Mouse (Mus musculus) liver, embryonic 16.5 days (tissue): ENCODE results near the gene Ptprj. TPM values are rescaled to one million over a fixed set of nuclear protein-coding genes. Genes with fewer than 3 reads are reported as not detected.
"Not testable (repeated sequence)": the region's sequence is repeated elsewhere in the genome, so short reads cannot be mapped to it uniquely, and the experiment has no call there.

Source experiments
- ATAC-seq: fragments of 200-750 bp; cut with Nextera tagmentation; 2 replicates; pipeline ENCODE4 v1.8.0; 2017; ENCODE audit warnings: low read depth, mild to moderate bottlenecking, moderate number of reproducible peaks, moderate library complexity
- H3K27ac ChIP-seq: fragments of 300-500 bp; sonication (generic); 2 replicates; pipeline ENCODE4 v1.5.1; 2014; ENCODE audit warnings: mild to moderate bottlenecking, low read length
- H3K27me3 ChIP-seq: fragments of 300-500 bp; sonication (generic); 2 replicates; pipeline ENCODE4 v1.6.1; 2014; ENCODE audit warnings: low read depth, low read length, mixed read lengths; ENCODE audit not compliant: control insufficient read depth, insufficient read depth
- H3K36me3 ChIP-seq: fragments of 300-500 bp; sonication (generic); 2 replicates; pipeline ENCODE4 v1.6.1; 2014; ENCODE audit warnings: mild to moderate bottlenecking; ENCODE audit not compliant: control insufficient read depth, insufficient read depth
- H3K4me1 ChIP-seq: fragments of 300-500 bp; sonication (generic); 2 replicates; pipeline ENCODE4 v1.6.1; 2014; ENCODE audit warnings: low read depth, low read length, mixed read lengths; ENCODE audit not compliant: control insufficient read depth
- H3K4me2 ChIP-seq: fragments of 300-500 bp; sonication (generic); 2 replicates; pipeline ENCODE4 v1.6.1; 2014; ENCODE audit warnings: low read depth, low read length, mixed read lengths
- H3K4me3 ChIP-seq: fragments of 300-500 bp; sonication (generic); 2 replicates; pipeline ENCODE4 v1.5.1; 2014; ENCODE audit warnings: low read depth, mild to moderate bottlenecking, low read length
- H3K9ac ChIP-seq: fragments of 300-500 bp; sonication (generic); 2 replicates; pipeline ENCODE4 v1.6.1; 2014; ENCODE audit warnings: low read depth, low read length
- H3K9me3 ChIP-seq: fragments of 300-500 bp; sonication (generic); replicated peaks from 2 replicates; pipeline ENCODE4 v1.6.1; 2016; ENCODE audit warnings: low read length; ENCODE audit not compliant: control insufficient read depth
- WGBS: fragments of 180-500 bp; shearing (Covaris S2); extraction: QIAGEN DNeasy Blood & Tissue Kit; methylation state at CpG from one replicate; pipeline ENCODE4 v1.1.7; 2014; ENCODE audit not compliant: insufficient replicate concordance; 5-methylcytosine and 5-hydroxymethylcytosine counted together
- polyA plus RNA-seq: library from polyadenylated mRNA; unstranded; fragments of >200 nt; fragmentation: Nextera tagmentation; extraction: Ambion mirVana; gene quantifications from 2 replicates; pipeline ENCODE4 v1.2.1, GENCODE M21; 2015

Gene Ptprj
- polyA plus RNA-seq, 1 experiment from 2014 or later: 2.1 TPM

DNA sequence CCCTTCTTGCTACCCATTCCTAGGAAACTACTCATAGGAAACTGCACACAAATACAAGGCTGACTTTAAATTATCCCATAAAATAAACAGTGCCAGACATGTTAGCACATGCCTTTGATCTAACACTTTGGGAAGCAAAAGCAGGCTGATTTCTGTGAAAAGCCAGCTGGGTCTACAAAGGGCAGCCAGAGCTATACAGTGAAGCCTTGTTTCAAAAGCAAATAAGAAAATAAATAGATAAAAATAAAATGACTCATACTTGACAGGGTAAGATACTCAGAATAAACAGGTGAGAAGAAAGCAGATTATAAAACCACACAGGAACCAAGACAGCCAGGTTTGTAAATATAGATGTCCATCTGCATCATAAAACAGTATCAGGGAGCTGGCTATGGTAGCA is 118.2 kb downstream of the Ptprj start:
- no peak for ATAC-seq
- Histone ChIP-seq H3K4me2 (no peak overlapping the region), H3K4me3 (no peak overlapping the region), H3K9ac (no peak overlapping the region), H3K27ac (no peak overlapping the region), H3K27me3 (no peaks in the 10 kb centered on the region), H3K36me3 (peaks cover 3% of the 10 kb centered on the region), H3K4me1 (no peaks in the 10 kb centered on the region), H3K9me3 (no peaks in the 10 kb centered on the region)

DNA sequence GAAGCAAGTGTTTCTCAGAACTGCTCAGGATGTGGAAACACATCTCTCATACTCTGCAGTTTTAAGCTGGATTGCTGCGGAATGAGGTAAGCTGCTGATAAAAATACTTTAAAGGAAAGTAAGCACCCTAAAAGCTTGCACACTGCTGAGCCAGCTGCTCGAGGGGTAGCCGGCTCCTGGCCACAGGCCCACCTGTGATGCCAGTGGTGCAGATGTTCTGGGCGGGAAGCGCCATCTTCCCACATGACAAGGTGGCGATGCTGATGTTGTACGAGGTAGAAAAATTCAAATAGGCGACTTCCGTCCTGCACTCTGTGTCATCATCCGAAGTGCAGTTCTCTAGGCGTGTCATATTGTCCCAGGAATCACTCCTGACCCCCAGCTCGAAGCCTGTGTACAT is 122.5 kb downstream of the Ptprj start:
- H3K4me2 ChIP-seq: no peak overlapping the region
- no peaks in the 10 kb centered on the region for H3K4me1 ChIP-seq
- no peaks in the 10 kb centered on the region for H3K9me3 ChIP-seq
- H3K36me3 ChIP-seq: peaks cover 3% of the 10 kb centered on the region; the same call in 1 of the 2 replicates
- WGBS: 77% methylated on average over 12 of the region's 12 CpGs
- no peaks in the 10 kb centered on the region for H3K27me3 ChIP-seq
- H3K9ac ChIP-seq: no peak overlapping the region
- H3K4me3 ChIP-seq: no peak overlapping the region
- no peak for ATAC-seq
- H3K27ac ChIP-seq: no peak overlapping the region

DNA sequence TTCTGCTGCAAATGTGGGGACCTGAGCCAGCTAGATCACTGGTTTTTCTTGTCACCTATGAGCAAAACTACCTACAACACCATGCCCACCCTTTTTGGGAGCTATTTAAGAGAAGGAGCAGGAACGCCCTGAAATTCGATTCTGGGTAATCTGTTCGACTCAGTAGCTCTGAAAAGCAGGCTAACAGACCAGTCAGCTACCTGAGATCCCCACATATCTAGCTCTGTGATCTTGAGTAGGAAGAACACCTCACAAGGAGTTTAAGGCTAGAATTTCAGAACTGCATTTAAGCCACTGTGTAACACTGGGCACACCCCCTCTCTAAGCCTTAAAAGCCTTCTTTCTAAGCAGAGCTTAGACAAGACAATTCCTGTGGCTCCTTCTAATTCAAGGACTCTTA is 128.1 kb downstream of the Ptprj start:
- H3K27me3 ChIP-seq: no peaks in the 10 kb centered on the region
- H3K4me2 ChIP-seq: no peak overlapping the region
- no peaks in the 10 kb centered on the region for H3K4me1 ChIP-seq
- no peak overlapping the region for H3K4me3 ChIP-seq
- H3K27ac ChIP-seq: no peak overlapping the region
- no peak for ATAC-seq
- WGBS: 71% methylated on average over 3 of the region's 3 CpGs
- H3K36me3 ChIP-seq: no peaks in the 10 kb centered on the region; the same call in none of the 2 replicates
- H3K9me3 ChIP-seq: no peaks in the 10 kb centered on the region
- no peak overlapping the region for H3K9ac ChIP-seq

DNA sequence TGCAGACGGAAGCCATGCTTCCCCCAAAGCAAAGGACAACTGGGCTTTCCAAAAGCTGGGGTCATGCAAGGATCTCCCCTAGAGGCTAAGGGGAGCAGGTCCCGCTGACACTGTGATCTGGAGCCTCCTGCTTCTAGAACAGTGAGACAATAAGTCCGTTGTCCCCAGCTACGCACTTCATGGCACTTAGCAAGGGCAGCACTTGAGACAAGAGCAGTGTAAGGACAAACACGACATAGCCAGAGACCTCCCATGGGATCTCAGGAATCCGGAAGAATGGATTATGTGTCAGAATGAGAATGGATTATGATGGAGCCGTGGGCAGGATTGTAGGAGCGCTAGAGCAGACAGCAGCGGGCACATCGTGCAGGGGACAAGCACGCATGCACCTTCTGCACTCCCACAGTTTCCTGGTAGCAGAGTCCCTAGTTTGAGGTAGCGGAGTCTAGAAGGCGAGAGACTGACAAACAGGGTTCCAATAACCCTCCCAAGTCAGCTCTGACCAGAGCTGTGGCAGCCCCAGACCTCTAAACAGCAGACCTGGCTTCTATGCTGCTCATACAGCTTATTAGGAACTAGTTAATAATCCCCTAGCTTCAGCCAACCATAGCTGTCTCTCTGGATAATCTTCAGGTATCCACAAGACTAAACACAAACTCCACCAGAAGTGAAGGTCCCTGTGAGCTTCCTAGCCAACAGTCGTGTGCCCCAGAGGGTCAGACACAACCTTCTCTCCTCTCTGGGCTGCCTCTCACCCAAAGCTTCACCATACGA is 131.3 kb downstream of the Ptprj start:
- 76% methylated on average over 15 of the region's 15 CpGs for WGBS

DNA sequence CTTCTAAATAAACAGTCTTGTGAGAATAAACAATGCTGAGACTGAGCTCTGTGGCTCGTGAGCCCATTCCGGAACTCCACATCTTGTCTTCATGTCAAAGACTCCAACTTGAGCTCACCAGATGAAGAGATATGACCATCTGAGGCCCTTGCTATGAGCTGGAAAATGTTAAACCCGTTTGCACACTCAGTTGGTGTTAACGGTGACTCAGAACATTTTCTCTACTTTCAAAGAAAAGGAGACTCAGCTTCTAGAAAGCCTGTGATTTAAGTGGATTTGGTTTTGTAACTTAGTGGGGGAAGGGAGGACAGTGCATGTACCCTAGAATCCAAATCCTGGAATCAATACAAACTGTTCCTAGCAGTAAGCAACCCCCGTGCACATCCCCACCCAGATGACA is 136.6 kb downstream of the Ptprj start:
- Histone ChIP-seq H3K4me3 (no peak overlapping the region), H3K9ac (no peak overlapping the region), H3K27me3 (no peaks in the 10 kb centered on the region), H3K4me2 (no peak overlapping the region), H3K4me1 (no peaks in the 10 kb centered on the region), H3K36me3 (no peaks in the 10 kb centered on the region), H3K27ac (no peak overlapping the region), H3K9me3 (no peaks in the 10 kb centered on the region)
- no peak for ATAC-seq
- WGBS: 70% methylated on average over 5 of the region's 5 CpGs

More for the DNA sequence above, 131.3 kb downstream of the Ptprj start:
- Histone ChIP-seq H3K27me3 (no peaks in the 10 kb centered on the region), H3K36me3 (no peaks in the 10 kb centered on the region; the same call in none of the 2 replicates), H3K27ac (no peak overlapping the region), H3K9ac (no peak overlapping the region), H3K4me1 (no peaks in the 10 kb centered on the region), H3K4me2 (no peak overlapping the region), H3K4me3 (no peak overlapping the region), H3K9me3 (no peaks in the 10 kb centered on the region)
- ATAC-seq: no peak

DNA sequence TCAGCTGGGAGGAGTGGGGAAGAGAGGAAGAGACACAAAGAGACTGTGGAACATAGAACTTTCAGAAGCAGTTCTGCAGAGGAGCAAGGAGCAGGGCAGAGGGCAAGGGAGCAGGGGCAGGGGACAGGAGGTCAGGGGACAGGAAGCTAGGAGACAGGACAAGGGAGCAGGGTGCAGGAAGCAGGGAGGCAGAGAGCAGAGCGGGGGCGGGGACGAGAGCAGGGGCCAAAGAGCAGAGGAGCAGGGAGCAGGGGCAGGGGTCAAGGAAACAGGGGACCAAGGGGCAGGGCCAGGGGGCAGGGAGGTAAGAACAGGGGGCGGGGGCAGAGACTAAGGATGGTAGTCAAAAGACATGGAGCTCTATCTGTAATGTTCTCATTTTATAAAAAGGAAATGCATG is 138.6 kb downstream of the Ptprj start:
- H3K27me3 ChIP-seq, H3K9me3 ChIP-seq, H3K4me2 ChIP-seq, H3K9ac ChIP-seq, H3K4me3 ChIP-seq, H3K27ac ChIP-seq, ATAC-seq, H3K36me3 ChIP-seq, H3K4me1 ChIP-seq: not testable (repeated sequence)
- WGBS: 54% methylated on average over 4 of the region's 4 CpGs

DNA sequence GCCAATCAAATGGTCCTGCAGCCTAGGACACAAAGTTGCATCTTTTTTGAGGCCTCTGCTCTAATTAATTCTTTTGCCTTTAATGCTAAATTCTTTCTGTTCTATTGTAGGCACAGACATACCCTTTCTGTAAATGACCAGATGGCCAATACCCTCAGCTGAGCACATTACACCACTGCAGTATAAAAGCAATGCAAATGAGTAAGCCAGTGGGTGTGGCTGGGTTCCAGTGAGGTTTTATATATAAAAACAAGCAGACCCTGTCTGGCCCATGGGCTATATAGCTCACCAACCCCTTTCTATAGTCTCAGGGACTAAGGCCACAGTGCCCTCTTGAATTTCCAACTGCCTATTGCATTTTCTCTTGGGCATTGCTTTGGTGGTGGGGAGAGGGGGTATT is 140.3 kb downstream of the Ptprj start:
- not testable (repeated sequence) for ATAC-seq, H3K27me3 ChIP-seq, H3K9me3 ChIP-seq, H3K4me2 ChIP-seq, H3K9ac ChIP-seq, H3K4me3 ChIP-seq, H3K27ac ChIP-seq, H3K4me1 ChIP-seq, H3K36me3 ChIP-seq

DNA sequence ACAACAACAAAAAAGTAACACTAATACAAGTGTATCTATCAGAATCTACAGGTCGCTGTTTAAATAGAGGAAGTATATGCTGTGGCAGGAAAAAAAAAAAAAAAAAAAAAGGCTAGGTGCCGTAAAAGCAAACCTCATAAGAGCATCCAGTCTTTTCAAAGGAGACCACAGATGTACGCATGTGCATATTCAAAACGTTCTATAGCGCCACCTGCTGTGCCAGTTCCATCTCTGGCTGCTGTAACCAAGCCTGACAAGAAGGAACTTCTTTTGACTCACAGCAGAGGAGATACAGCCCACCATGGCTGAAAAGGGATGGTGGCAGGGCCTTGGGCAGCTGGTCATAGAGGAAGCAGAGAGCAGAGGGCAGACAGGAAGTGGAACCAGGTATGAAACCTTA is 143.0 kb downstream of the Ptprj start:
- H3K36me3 ChIP-seq, ATAC-seq, H3K4me3 ChIP-seq, H3K9me3 ChIP-seq, H3K9ac ChIP-seq, H3K4me1 ChIP-seq, H3K27ac ChIP-seq, H3K4me2 ChIP-seq, H3K27me3 ChIP-seq: not testable (repeated sequence)
- 38% methylated on average over 1 of the region's 5 CpGs for WGBS

DNA sequence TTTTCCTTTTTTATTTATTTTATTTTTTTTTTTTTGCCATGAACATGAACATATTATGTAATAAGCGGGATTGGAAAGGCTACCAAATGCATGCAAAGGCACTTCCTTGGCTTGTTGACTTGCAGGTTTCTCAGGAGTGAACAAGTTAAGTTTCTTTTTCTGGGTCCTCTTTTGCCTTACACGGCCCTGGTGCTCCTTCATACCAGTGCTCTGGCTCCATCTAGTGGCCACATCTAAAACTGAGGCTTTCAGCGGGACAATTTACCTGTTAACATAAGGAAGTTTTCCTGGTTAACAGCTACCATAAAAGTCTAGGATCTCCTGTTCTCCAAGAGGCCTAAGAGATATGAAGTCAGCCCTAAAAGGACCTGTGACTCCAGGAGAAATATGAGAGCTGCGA is 150.7 kb downstream of the Ptprj start:
- not testable (repeated sequence) for H3K27me3 ChIP-seq, H3K9me3 ChIP-seq, H3K36me3 ChIP-seq, H3K9ac ChIP-seq, H3K4me2 ChIP-seq, ATAC-seq, H3K27ac ChIP-seq, H3K4me1 ChIP-seq, H3K4me3 ChIP-seq
- WGBS: no CpG with 5 or more reads among the region's 4 CpGs
